Mouse (Mus musculus) MEL-GATA-1-ER (cell line): ENCODE measurements around the gene Larp4.

Experiments
- DNase-seq: peaks from one replicate; pipeline ENCODE4 v3.0.0-alpha.2; 2012; ENCODE audit warnings: low read depth; ENCODE audit errors: extremely low read depth

Gene Larp4

GRCm38 (mm10) chr15:100004677-100005273 lies 34.9 kb downstream of the Larp4 start:
- no peak for DNase-seq

GRCm38 (mm10) chr15:100006180-100006579 lies 36.3 kb downstream of the Larp4 start:
- DNase-seq, result no peak

GRCm38 (mm10) chr15:100018280-100018899 lies 48.5 kb downstream of the Larp4 start:
- no peak for DNase-seq

DNA sequence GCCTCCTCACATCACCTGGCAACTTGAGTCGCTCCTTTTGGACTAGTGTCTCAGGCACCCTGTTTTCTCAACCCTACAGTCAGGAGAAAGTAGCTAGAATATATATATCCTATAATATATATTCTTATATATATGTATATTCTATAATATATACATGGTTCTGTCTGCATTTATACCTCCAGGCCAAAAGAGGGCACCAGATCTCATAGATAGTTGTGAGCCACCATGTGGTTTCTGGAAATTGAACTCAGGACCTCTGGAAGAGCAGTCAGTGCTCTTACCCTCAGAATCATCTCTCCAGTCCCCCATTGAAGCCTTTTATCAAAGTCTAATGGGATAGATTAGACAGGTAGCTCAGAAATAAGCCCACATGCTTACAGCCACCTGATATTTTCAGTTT lies 51.3 kb downstream of the Larp4 start:
- DNase-seq, result no peak

- DNase-seq, result peak; percentile 36
These were observed 53.1 kb downstream of the Larp4 start for GRCm38 (mm10) chr15:100022923-100023322.

DNA sequence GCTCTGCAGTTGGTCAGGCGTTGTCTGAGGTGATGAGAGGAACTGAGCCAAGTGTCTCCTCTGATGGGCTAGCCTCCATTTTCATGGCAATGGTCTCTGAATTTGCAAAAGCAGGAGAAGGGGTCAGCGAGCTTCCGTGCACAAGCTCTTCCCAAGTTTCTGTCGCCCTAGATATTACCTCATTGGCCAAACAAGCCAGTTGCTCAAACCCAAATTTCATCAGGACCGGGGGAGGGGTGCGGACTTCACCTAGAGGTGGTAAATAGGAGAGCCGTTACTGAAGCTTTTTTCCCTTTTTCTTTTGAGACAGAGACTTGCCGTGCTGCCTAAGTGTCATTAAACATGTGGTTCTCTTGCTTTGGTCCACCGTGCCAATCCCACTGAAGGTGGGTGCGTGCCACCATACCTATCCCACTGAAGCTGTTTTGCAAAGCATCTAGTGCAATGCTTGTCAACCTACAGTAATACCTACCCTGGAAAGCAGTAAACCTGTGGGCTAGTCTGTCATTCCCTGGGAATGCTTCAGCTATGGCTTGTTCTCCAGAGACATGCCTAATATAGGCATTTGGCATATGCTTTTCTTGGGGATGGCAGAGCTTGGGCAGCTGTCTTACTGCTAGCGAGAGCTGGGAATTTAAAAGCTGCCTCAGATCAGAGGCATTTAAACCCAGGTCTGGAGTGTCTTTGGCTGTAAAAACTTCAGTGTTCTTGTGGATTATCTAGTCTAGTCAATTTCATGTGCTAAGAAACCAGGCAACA lies 55.4 kb downstream of the Larp4 start:
- no peak for DNase-seq

GRCm38 (mm10) chr15:100028133-100028532 lies 58.3 kb downstream of the Larp4 start:
- DNase-seq, result no peak

GRCm38 (mm10) chr15:100029497-100029896 lies 59.6 kb downstream of the Larp4 start:
- no peak for DNase-seq

- no peak for DNase-seq
These were observed 60.0 kb downstream of the Larp4 start for GRCm38 (mm10) chr15:100029900-100030299.

GRCm38 (mm10) chr15:100032546-100032945 lies 62.7 kb downstream of the Larp4 start:
- no peak for DNase-seq

- DNase-seq, result peak; percentile 65
These were observed 68.7 kb downstream of the Larp4 start, which contains the start of gene Dip2b for GRCm38 (mm10) chr15:100038470-100038971. Dip2b (plus strand) TSS chr15:100038664.

DNA sequence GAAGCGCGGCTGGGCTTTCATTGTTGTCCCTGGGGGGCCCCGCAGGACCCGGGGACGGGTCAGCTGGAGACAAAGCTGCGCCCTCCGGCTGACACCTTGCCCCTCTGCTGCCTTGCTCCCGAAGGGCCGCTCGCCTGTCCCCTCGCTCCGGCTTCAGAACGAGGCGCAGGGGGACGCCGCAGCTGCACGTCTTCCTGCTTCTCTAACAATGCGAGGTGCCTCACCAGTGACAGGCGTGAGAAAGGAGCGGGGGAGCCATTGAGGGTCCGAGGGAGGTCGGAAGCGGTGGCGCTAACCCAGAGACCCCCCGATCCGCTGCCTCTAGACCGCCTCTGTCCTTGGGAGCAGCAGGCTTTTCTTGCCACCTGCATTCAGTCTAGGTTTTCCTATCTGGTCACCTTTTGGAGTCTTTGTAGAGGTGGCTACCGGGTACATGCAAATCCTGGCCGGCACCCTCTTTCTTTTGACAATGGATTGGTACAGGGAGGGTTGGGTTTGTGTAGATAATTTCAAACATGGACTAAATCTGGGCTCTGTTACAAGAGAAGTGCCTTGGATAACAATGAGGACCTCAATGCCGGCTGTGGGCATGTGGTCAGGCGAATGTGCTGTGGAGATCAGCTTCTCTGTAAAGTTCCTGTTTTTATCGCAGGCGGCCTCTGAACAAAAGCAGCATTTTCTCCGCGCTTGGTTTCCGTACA lies 69.3 kb downstream of the Larp4 start:
- DNase-seq, result peak; percentile 83

- no peak for DNase-seq
These were observed 70.8 kb downstream of the Larp4 start for GRCm38 (mm10) chr15:100040541-100041266.

- peak; percentile 51 for DNase-seq
These were observed 71.6 kb downstream of the Larp4 start for GRCm38 (mm10) chr15:100041267-100042047.

- DNase-seq, result no peak
These were observed 72.2 kb downstream of the Larp4 start for GRCm38 (mm10) chr15:100042048-100042400.

DNA sequence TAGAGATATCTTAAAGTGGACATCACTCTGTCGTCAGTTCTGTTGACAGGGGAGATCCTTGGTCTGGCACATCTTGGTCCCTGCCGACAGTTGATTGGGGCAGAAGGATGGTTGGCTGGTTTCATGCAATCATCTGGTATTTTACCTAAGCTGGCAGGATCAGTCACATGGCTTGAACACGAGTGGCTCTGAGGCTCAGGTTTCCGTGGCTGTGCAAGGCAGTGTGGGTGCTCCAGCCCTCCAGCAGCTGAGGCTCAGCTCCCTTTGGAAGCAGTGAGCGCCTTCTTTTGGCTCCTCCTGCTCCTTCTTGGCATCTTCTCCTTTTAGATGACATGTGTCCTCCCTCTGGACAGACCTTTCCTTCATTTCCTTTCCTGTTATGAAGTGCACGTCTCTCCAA lies 75.7 kb downstream of the Larp4 start:
- DNase-seq, result no peak

- DNase-seq, result no peak
These were observed 79.7 kb downstream of the Larp4 start for GRCm38 (mm10) chr15:100049496-100050087.

GRCm38 (mm10) chr15:100050940-100051339 lies 81.1 kb downstream of the Larp4 start:
- DNase-seq, result no peak

DNA sequence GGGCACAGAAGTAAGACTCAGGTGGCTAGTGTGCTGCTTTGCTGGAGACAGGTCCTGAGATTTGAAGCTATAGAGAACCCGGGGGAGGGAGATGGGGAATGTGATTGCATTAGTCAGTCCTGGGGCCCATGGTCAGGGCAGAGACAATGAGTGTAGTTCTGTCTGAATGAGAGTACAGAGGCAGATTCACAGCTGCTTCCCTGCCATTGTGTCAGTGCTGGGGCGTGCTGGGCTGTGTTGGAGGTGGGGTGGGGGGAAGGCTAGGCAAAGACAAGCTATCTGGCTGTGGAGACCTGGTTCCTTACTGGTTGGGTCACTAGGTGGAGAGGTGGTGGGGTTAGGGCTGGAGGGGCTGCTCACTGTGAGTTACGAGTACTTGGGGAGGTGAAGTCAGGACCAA lies 82.9 kb downstream of the Larp4 start:
- DNase-seq, result no peak

GRCm38 (mm10) chr15:100056397-100056908 lies 86.6 kb downstream of the Larp4 start:
- no peak for DNase-seq
